Comparison of ENCODE assay signal across 16 mouse cellular contexts in the genomic region with DNA sequence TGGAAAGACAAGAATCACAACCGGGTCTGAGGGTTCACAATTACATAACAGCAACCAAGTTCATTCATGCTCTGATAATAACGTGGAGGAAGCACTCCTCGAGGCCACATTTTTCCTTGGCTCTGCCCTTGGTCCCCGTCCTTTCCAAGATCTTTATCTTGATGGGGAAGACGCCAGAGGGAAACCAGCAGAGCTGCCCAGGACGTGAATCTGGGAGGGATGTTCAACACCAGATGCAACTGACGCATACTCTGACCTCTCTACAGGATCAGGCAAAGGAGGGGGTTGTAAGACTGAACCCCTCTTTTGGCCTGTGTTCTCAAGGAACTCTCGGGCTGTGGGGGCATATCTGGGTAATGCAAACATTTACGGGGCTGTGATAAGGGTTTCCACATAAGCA. TPM values are rescaled to one million over a fixed set of nuclear protein-coding genes. Genes with fewer than 3 reads are reported as not detected.
DNase-seq lines count a peak whose midpoint lies in the region; ATAC-seq lines count a peak whose summit lies in the region.
"Had no signal": no experiment of that assay in that cellular context is flagged by ENCODE, and none has a peak within 500 bp of the region (broad histone marks: within the 10 kb centered on the region; RNA-seq: fewer than 3 reads in every experiment).

No protein-coding gene starts in this region.

- H3K9ac ChIP-seq in heart, embryonic 15.5 days = 0 out of 2 replicates have a peak overlapping the region, but pooled peaks have one; percentile 3
- no peak overlapping the region for H3K9ac ChIP-seq in heart, embryonic 11.5 days (ENCODE audit: low read depth, low read length)
- H3K9ac ChIP-seq in midbrain, embryonic 11.5 days (ENCODE audit: low read length) = no peak overlapping the region
- H3K9ac ChIP-seq: embryonic facial prominence, embryonic 13.5 days; forebrain, postnatal 0 days; limb, embryonic 13.5 days had no signal

- no peak overlapping the region for H3K4me2 ChIP-seq in heart, embryonic 15.5 days
- H3K4me2 ChIP-seq in heart, embryonic 11.5 days = no peak overlapping the region
- H3K4me2 ChIP-seq in midbrain, embryonic 11.5 days = no peak overlapping the region
- H3K4me2 ChIP-seq: embryonic facial prominence, embryonic 13.5 days; limb, embryonic 13.5 days had no signal

- H3K27me3 ChIP-seq in heart, embryonic 15.5 days = no peaks in the 10 kb centered on the region
- H3K27me3 ChIP-seq in heart, embryonic 11.5 days (ENCODE audit: control insufficient read depth, insufficient read depth, low read length) = no peaks in the 10 kb centered on the region
- no peaks in the 10 kb centered on the region for H3K27me3 ChIP-seq in midbrain, embryonic 11.5 days (ENCODE audit: control insufficient read depth, insufficient read depth, low read length)
- H3K27me3 ChIP-seq: embryonic facial prominence, embryonic 13.5 days; limb, embryonic 13.5 days had no signal

- peak; percentile 89 for DNase-seq in adipocyte (ENCODE audit: low spot score)
- peak; percentile 6 for DNase-seq in heart, postnatal 25 days (ENCODE audit: low spot score)
- peak; percentile 39 for DNase-seq in lung, postnatal 14 days
- no peak for DNase-seq in midbrain, embryonic 11.5 days (ENCODE audit: low spot score, missing footprints)
- DNase-seq in cerebellum, postnatal 10 days = no peak
- no peak for DNase-seq in right cerebral cortex, postnatal 4 days
- DNase-seq: cerebellum, adult 2 months; forebrain, postnatal 0 days; layer of hippocampus, postnatal 36 days; retina, postnatal 1 day had no signal

- 37% methylated on average over 9 of the region's 9 CpGs for WGBS in heart, embryonic 15.5 days
- 49% methylated on average over 9 of the region's 9 CpGs for WGBS in heart, embryonic 11.5 days (ENCODE audit: insufficient replicate concordance)
- WGBS in midbrain, embryonic 11.5 days = 85% methylated on average over 9 of the region's 9 CpGs

- peaks cover 39% of the 10 kb centered on the region for H3K4me1 ChIP-seq in heart, embryonic 15.5 days (replicated peaks)
- peaks cover 36% of the 10 kb centered on the region for H3K4me1 ChIP-seq in heart, embryonic 11.5 days (ENCODE audit: control insufficient read depth, insufficient read depth, low read length)
- no peaks in the 10 kb centered on the region for H3K4me1 ChIP-seq in midbrain, embryonic 11.5 days (ENCODE audit: control insufficient read depth, insufficient read depth, low read length)

- H3K27ac ChIP-seq in heart, embryonic 15.5 days = no peak overlapping the region
- H3K27ac ChIP-seq in heart, embryonic 11.5 days (ENCODE audit: low read depth, low read length) = no peak overlapping the region
- H3K27ac ChIP-seq in midbrain, embryonic 11.5 days (ENCODE audit: low read depth, low read length) = no peak overlapping the region
- H3K27ac ChIP-seq: embryonic facial prominence, embryonic 13.5 days; hindbrain, postnatal 0 days; limb, embryonic 13.5 days had no signal

- H3K36me3 ChIP-seq in heart, embryonic 15.5 days = no peaks in the 10 kb centered on the region
- H3K36me3 ChIP-seq in heart, embryonic 11.5 days (ENCODE audit: control insufficient read depth, insufficient read depth, low read length) = no peaks in the 10 kb centered on the region; the same call in 1 of the 2 replicates
- no peaks in the 10 kb centered on the region; the same call in 1 of the 2 replicates for H3K36me3 ChIP-seq in midbrain, embryonic 11.5 days (ENCODE audit: control insufficient read depth, insufficient read depth, low read length)
- H3K36me3 ChIP-seq: embryonic facial prominence, embryonic 13.5 days; limb, embryonic 13.5 days had no signal

- no peak for ATAC-seq in heart, embryonic 15.5 days (replicated peaks; ENCODE audit: insufficient number of reproducible peaks, insufficient read depth, low FRiP score, low read depth)
- no peak for ATAC-seq in heart, embryonic 11.5 days (replicated peaks; ENCODE audit: insufficient number of reproducible peaks, low FRiP score, low TSS enrichment)
- no peak for ATAC-seq in midbrain, embryonic 11.5 days (ENCODE audit: low FRiP score)
- ATAC-seq: forebrain, postnatal 0 days; hindbrain, postnatal 0 days had no signal

- no peaks in the 10 kb centered on the region for H3K9me3 ChIP-seq in heart, embryonic 15.5 days (replicated peaks)
- no peaks in the 10 kb centered on the region for H3K9me3 ChIP-seq in heart, embryonic 11.5 days (replicated peaks; ENCODE audit: control insufficient read depth, low read length)
- H3K9me3 ChIP-seq in midbrain, embryonic 11.5 days (ENCODE audit: control insufficient read depth, low read length) = no peaks in the 10 kb centered on the region
- H3K9me3 ChIP-seq: embryonic facial prominence, embryonic 13.5 days; limb, embryonic 13.5 days; megakaryocyte, embryonic 14.5 days had no signal

- H3K4me3 ChIP-seq in heart, embryonic 15.5 days = no peak overlapping the region
- H3K4me3 ChIP-seq in heart, embryonic 11.5 days (ENCODE audit: low read depth, low read length) = no peak overlapping the region
- no peak overlapping the region for H3K4me3 ChIP-seq in midbrain, embryonic 11.5 days (ENCODE audit: low read depth, low read length)
- H3K4me3 ChIP-seq: embryonic facial prominence, embryonic 13.5 days; limb, embryonic 13.5 days; megakaryocyte, embryonic 14.5 days had no signal

- intact Hi-C loops in heart, postnatal 25 days (cut with DNase I) = no loop called here

RNA-seq across cellular contexts. Expression of gene 1700025G04Rik, which starts 38.1 kb away (rescaled TPM):
- polyA plus RNA-seq in heart, embryonic 15.5 days (2015; fragmentation: Nextera tagmentation; extraction: Ambion mirVana) = 26.7 and 32.4 TPM in 2 replicates
- polyA plus RNA-seq in heart, embryonic 11.5 days (2014; fragmentation: Nextera tagmentation; extraction: Ambion mirVana) = 23.3 and 25.0 TPM in 2 replicates
- total RNA-seq in heart, postnatal 25 days (2021) = 10 to 100 TPM; 39.7 to 43.3 TPM
- polyA plus RNA-seq in midbrain, embryonic 11.5 days (2014; fragmentation: Nextera tagmentation; extraction: Ambion mirVana) = 32.4 and 35.2 TPM in 2 replicates

Comparison
In these comparisons a context has a peak if more than half of its experiments do, and no peak if none do; other contexts are left out.
1. DNase-seq: peak in adipocyte (single experiment), heart, postnatal 25 days (single experiment) and lung, postnatal 14 days (single experiment); none in midbrain, embryonic 11.5 days (single experiment), cerebellum, postnatal 10 days (0 of 2) and right cerebral cortex, postnatal 4 days (single experiment).